Mouse (Mus musculus): ENCODE data around the gene Taf5l.
A peak's percentile ranks its signal among the peaks of the same experiment; 100 is the strongest.
"Not testable (repeated sequence)": the region's sequence is repeated elsewhere in the genome, so short reads cannot be mapped to it uniquely, and the experiment has no call there.

Taf5l gene

DNA sequence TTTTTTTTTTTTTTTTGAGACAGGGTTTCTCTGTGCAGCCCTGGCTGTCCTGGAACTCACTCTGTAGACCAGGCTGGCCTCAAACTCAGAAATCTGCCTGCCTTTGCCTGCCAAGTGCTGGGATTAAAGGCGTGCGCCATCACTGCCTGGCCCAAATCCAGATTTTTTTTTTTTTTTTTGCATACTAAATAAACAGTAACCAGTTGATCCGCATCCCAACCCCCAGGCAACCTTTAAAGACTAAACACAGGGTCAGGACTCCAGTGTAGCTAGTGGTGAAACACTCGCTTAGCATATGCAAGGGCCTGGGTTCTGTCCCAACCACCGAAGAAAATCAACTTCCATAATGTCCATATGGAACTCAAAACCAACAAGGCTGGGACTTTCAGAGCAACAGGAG, 60.6 kb downstream of the Taf5l start:
- not testable (repeated sequence) for DNase-seq (ENCODE audit: low spot score in 2 of 2)

DNA sequence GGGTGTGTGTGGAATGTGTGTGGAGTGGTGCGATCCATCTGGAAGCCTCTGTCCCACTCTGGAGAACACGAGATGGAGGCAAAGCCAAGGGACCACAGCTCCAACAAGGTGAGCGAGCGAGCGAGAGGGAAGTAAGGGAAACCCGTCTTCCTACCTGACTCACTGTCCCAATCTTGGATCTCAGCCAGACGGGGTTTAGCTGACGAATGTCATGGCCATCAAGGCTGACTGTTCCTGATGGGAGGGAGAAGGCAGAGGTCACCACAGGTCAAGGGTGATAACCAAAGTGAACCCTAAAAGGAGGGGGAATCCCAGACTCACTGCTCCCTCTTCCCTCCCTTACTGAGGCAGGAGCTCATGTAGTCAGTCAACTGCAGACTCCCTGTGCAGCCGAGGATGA, 61.1 kb downstream of the Taf5l start:
- DNase-seq (ENCODE audit: low spot score in 2 of 2), result no peak

DNA sequence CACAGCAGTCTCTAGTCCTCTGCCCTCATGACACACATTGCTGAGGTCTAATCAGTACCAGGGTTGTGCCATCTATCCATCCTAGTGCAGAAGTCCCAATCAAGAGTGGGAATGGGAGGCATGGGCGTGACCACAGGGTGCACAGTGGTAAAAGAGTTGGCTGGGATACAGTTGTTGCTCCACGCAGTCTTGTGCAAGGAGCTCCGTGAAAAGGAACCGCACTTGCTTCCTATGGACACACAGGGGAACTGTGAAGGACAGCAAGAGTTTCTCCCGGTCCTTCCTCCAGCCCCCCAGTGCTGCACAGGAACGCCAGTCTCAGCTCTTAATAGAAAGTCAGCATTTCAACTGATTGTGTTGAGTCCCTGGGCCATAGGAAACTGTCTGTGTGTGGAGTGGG, 61.7 kb downstream of the Taf5l start:
- no peak for DNase-seq (ENCODE audit: low spot score in 2 of 2)

DNA sequence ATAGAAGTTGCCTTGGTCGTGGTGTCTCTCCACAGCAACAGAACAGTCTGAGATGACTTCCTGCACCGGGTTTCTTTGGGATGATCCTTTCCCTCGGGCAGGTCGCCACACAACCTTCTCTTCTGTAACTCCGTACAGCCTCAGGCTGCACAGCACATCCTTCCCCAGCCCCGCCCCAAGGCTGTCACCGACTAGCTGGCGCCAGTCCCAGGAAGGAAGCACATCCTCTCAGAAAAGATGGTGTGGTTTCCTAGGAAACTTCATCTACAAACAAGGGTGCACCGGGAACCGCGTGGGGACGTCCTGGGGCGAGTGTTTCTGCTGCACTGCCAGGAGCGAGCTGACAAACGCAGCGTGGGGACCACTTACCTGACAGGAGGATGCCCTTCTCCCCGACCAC, 63.1 kb downstream of the Taf5l start:
- peak; percentile 62 to 64 for DNase-seq (ENCODE audit: low spot score in 2 of 2)

DNA sequence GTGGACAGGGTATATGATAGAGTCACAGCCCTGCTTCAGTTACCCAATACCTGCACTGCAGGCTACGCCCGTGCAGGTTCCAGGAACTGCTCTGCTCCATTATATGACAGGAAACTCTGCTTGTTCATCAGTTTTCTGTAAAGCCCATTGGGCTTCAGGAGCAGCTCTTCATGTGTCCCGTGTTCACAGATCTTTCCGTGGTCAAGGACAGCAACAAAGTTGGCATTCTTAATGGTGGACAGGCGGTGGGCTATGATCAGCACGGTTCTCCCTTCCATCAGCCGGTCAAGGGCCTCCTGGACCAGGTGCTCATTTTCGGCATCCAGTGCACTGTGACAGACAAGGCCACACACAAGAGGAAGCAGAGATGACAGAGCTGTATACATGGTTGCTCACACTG, 67.0 kb downstream of the Taf5l start:
- no peak for DNase-seq (ENCODE audit: low spot score in 2 of 2)

DNA sequence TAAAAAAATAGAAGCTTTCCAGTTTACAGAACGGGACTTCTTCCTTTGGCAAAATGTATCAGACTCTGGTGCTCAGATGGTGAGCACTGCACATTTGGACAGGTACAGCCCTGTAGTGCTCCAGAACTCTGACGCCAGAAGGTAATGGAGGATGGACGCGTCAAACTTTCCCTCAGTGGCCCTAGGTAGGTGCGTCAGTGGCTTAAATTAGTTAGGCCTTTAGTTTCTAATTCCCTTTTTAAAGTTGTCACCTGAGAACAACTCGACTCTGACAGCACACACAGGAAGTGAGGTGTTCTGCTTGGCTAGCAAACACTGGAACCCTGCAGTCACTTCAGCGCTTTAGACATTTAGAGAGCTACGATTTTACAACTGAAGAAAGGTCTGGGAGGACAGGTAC, 67.5 kb downstream of the Taf5l start:
- no peak for DNase-seq (ENCODE audit: low spot score in 2 of 2)

DNA sequence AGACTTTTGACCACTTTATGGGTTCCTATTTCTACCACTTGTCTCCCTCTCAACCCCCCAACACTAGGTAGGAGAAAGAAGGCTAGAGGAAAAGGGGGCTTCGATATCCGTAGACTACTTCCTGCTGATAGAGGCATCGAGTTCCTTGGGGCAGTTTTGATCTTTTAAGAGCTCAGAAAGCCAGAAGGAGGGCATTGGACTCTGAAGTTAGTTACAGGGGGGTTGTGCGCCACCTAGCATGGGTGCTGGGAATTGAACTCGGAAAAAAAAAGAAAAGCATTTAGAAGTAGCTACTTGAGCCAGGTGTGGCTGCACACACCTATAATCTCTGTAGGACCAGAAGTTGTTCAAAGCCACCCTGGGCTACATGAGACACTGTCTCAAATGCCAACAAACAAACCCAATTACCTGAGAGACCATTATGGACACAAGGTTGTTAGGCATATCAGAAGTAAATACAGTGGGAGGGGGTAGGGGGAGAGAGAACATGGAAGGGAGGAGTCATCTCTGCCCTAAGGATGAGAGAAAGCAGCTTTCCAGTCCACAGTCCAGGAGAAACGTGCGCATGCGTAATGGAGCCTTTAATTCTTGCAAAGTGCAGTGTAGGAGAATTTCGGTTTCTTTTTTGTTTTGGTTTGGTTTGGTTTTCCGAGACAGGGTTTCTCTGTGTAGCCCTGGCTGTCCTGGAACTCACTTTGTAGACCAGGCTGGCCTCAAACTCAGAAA, 71.0 kb downstream of the Taf5l start:
- peak; percentile 52 to 54 for DNase-seq (ENCODE audit: low spot score in 2 of 2)

DNA sequence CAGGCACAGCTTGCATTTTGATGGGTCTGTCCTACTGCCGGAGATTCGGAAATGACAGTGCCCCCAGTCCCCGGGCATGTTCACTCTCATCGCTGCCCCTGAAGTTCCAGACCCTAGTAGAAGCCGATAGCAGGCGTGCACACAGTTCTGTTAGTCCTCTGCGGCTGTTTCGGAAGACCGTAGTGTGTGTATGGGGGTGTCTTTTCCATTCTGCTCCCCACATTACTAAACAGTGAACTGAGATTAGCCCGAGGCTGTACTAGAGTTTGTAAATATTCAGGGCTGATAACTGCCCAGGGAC, 71.6 kb downstream of the Taf5l start:
- no peak for DNase-seq (ENCODE audit: low spot score in 2 of 2)

DNA sequence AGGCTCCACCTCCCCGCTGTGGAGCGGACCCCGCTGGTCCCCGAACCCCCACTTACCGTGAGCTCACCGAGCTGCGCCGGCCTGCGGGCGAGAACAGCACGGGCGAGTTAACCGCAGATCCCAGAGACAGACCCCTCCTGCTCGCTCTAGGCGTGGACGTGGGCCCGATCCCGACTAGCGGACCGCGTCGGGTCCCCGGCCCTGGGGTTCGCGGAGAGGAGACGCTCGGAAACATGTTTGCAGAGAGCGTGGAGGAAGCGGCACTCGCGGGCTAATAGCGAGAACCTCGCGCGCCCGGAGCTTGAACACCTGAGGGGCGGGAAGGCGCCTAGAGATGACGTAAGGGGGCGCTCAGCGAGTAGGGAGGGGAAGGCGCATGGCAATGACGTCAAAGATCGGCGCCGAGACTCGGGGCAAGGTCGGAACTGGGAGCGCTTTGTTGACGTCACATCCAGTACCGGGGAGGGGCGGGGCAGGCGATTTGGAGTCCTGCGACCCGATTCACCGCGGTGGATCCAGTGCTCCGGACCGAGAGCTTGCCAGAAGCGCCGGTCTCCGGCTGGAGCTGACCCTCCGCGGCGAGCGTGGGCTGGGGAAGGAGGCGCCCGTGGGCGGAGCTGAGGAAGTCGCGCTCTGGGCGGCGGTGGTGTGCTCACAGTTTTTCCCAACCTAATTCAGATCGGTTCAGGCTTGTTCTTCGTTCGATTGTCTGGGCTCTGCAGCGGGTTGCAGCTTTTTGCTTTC, 72.1 kb downstream of the Taf5l start, which contains the start of gene Nup133:
Gene Nup133, minus strand, starts transcription at position 324 of the 744 bp plus-strand sequence.
- DNase-seq (ENCODE audit: low spot score in 2 of 2), result peak; percentile 99 to 100

All from right cerebral cortex, postnatal 10 days (tissue).